Mouse (Mus musculus): ENCODE data around the gene Cltc. TPM values are rescaled to one million over a fixed set of nuclear protein-coding genes. Genes with fewer than 3 reads are reported as not detected.

The Cltc gene
- total and polyA plus RNA-seq, 2 experiments from 2014 or later, result 140 to 440 TPM

- no peak for TF ChIP-seq CTCF (IDR thresholded peaks at IDR 0.05)
- Histone ChIP-seq H3K9ac (replicated peaks; ENCODE audit: low read length, poor library complexity, severe bottlenecking) (no peak overlapping the region), H3K27ac (ENCODE audit: low read depth, low read length) (no peak overlapping the region), H3K36me3 (ENCODE audit: insufficient read depth, low read length) (peaks cover 11% of the 10 kb centered on the region; the same call in 1 of the 2 replicates), H3K27me3 (ENCODE audit: insufficient read depth, low read length) (no peaks in the 10 kb centered on the region), H3K4me3 (ENCODE audit: low read depth, low read length) (no peak overlapping the region), H3K4me2 (ENCODE audit: low read depth, low read length, poor library complexity, severe bottlenecking) (no peak overlapping the region), H3K9me3 (ENCODE audit: low read length) (no peaks in the 10 kb centered on the region), H3K4me1 (ENCODE audit: insufficient read depth, low read length) (no peaks in the 10 kb centered on the region)
- WGBS, result 93% methylated on average over 3 of the region's 3 CpGs
- DNase-seq (ENCODE audit: low spot score), result no peak
- no peak for ATAC-seq (ENCODE audit: low FRiP score)
These were observed 110.4 kb downstream of the Cltc start for GRCm38 (mm10) chr11:86646885-86647459.

GRCm38 (mm10) chr11:86646136-86646834 is 111.1 kb downstream of the Cltc start:
- H3K4me2 ChIP-seq (ENCODE audit: low read depth, low read length, poor library complexity, severe bottlenecking), result no peak overlapping the region
- no peak overlapping the region for H3K27ac ChIP-seq (ENCODE audit: low read depth, low read length)
- WGBS, result 61% methylated on average over 7 of the region's 7 CpGs
- ATAC-seq (ENCODE audit: low FRiP score) (no peak), DNase-seq (ENCODE audit: low spot score) (peak; percentile 5)
- H3K9ac ChIP-seq (replicated peaks; ENCODE audit: low read length, poor library complexity, severe bottlenecking), result no peak overlapping the region
- peaks cover 11% of the 10 kb centered on the region; the same call in 1 of the 2 replicates for H3K36me3 ChIP-seq (ENCODE audit: insufficient read depth, low read length)
- TF ChIP-seq CTCF (IDR thresholded peaks at IDR 0.05), result no peak
- no peaks in the 10 kb centered on the region for H3K9me3 ChIP-seq (ENCODE audit: low read length)
- no peak overlapping the region for H3K4me3 ChIP-seq (ENCODE audit: low read depth, low read length)
- no peaks in the 10 kb centered on the region for H3K27me3 ChIP-seq (ENCODE audit: insufficient read depth, low read length)
- no peaks in the 10 kb centered on the region for H3K4me1 ChIP-seq (ENCODE audit: insufficient read depth, low read length)

GRCm38 (mm10) chr11:86644553-86644952 is 112.8 kb downstream of the Cltc start:
- H3K27ac ChIP-seq (ENCODE audit: low read depth, low read length), result no peak overlapping the region
- no peaks in the 10 kb centered on the region for H3K4me1 ChIP-seq (ENCODE audit: insufficient read depth, low read length)
- H3K4me3 ChIP-seq (ENCODE audit: low read depth, low read length), result no peak overlapping the region
- H3K36me3 ChIP-seq (ENCODE audit: insufficient read depth, low read length), result peaks cover 14% of the 10 kb centered on the region; the same call in 1 of the 2 replicates
- no peak overlapping the region for H3K4me2 ChIP-seq (ENCODE audit: low read depth, low read length, poor library complexity, severe bottlenecking)
- no peak for TF ChIP-seq CTCF (IDR thresholded peaks at IDR 0.05)
- H3K27me3 ChIP-seq (ENCODE audit: insufficient read depth, low read length), result no peaks in the 10 kb centered on the region
- ATAC-seq (ENCODE audit: low FRiP score) (no peak), DNase-seq (ENCODE audit: low spot score) (no peak)
- H3K9me3 ChIP-seq (ENCODE audit: low read length), result no peaks in the 10 kb centered on the region
- H3K9ac ChIP-seq (replicated peaks; ENCODE audit: low read length, poor library complexity, severe bottlenecking), result no peak overlapping the region
- WGBS, result 95% methylated on average over 4 of the region's 4 CpGs

Other genes with a start within 250 kb of the Cltc start
- gene Rps6kb1, start 212.8 kb downstream of the Cltc start, total RNA-seq (2014; rRNA removed), result 35.6 and 47.9 TPM in 2 replicates
- 53.7 and 59.6 TPM in 2 replicates for gene Rps6kb1, start 212.8 kb downstream of the Cltc start, polyA plus RNA-seq (2015; fragmentation: Nextera tagmentation; extraction: Ambion mirVana)
- 1.7 and 2.7 TPM in 2 replicates for gene Tubd1, start 212.6 kb downstream of the Cltc start, total RNA-seq (2014; rRNA removed)
- 4.5 and 5.0 TPM in 2 replicates for gene Tubd1, start 212.6 kb downstream of the Cltc start, polyA plus RNA-seq (2015; fragmentation: Nextera tagmentation; extraction: Ambion mirVana)
- gene Vmp1, start 73.7 kb downstream of the Cltc start, total RNA-seq (2014; rRNA removed), result 45.3 and 73.0 TPM in 2 replicates
- gene Vmp1, start 73.7 kb downstream of the Cltc start, polyA plus RNA-seq (2015; fragmentation: Nextera tagmentation; extraction: Ambion mirVana), result 136 TPM in 2 replicates
- gene Ptrh2, start 73.6 kb downstream of the Cltc start, total RNA-seq (2014; rRNA removed), result 14.8 and 15.8 TPM in 2 replicates
- gene Ptrh2, start 73.6 kb downstream of the Cltc start, polyA plus RNA-seq (2015; fragmentation: Nextera tagmentation; extraction: Ambion mirVana), result 22.5 and 22.8 TPM in 2 replicates
- gene Dhx40, start 50.2 kb upstream of the Cltc start, total RNA-seq (2014; rRNA removed), result 14.9 and 18.2 TPM in 2 replicates
- gene Dhx40, start 50.2 kb upstream of the Cltc start, polyA plus RNA-seq (2015; fragmentation: Nextera tagmentation; extraction: Ambion mirVana), result 10.2 and 11.1 TPM in 2 replicates
- 5.8 and 6.1 TPM in 2 replicates for gene Ypel2, start 236.1 kb upstream of the Cltc start, total RNA-seq (2014; rRNA removed)
- gene Ypel2, start 236.1 kb upstream of the Cltc start, polyA plus RNA-seq (2015; fragmentation: Nextera tagmentation; extraction: Ambion mirVana), result 4.2 and 4.3 TPM in 2 replicates